Mouse (Mus musculus): ENCODE data around the gene Ppme1. TPM values are rescaled to one million over a fixed set of nuclear protein-coding genes. Genes with fewer than 3 reads are reported as not detected.

Ppme1 gene
- polyA plus RNA-seq, 1 experiment from 2014 or later, result 53.3 TPM

- Histone ChIP-seq H3K27me3 (replicated peaks; ENCODE audit: control insufficient read depth, insufficient read depth, low read length) (no peaks in the 10 kb centered on the region), H3K4me3 (ENCODE audit: low read depth, low read length) (no peak overlapping the region), H3K9ac (ENCODE audit: low read depth, low read length) (no peak overlapping the region), H3K36me3 (ENCODE audit: control insufficient read depth, insufficient read depth, low read length) (peaks cover 43% of the 10 kb centered on the region), H3K9me3 (ENCODE audit: control insufficient read depth, low read length) (no peaks in the 10 kb centered on the region), H3K4me1 (ENCODE audit: control insufficient read depth, insufficient read depth, low read length) (no peaks in the 10 kb centered on the region), H3K27ac (replicated peaks; ENCODE audit: low read depth, low read length) (no peak overlapping the region), H3K4me2 (ENCODE audit: low read depth, low read length) (no peak overlapping the region)
- DNase-seq (ENCODE audit: low spot score) (no peak), ATAC-seq (ENCODE audit: low read depth) (no peak)
- WGBS, result 95% methylated on average over 2 of the region's 2 CpGs
Observed at GRCm38 (mm10) chr7:100388174-100388573, 16.1 kb upstream of the Ppme1 start.

GRCm38 (mm10) chr7:100383207-100383606 lies 11.1 kb upstream of the Ppme1 start:
- H3K4me3 ChIP-seq (ENCODE audit: low read depth, low read length), result no peak overlapping the region
- no peaks in the 10 kb centered on the region for H3K4me1 ChIP-seq (ENCODE audit: control insufficient read depth, insufficient read depth, low read length)
- ATAC-seq (ENCODE audit: low read depth) (no peak), DNase-seq (ENCODE audit: low spot score) (no peak)
- no peaks in the 10 kb centered on the region for H3K27me3 ChIP-seq (replicated peaks; ENCODE audit: control insufficient read depth, insufficient read depth, low read length)
- no peaks in the 10 kb centered on the region for H3K9me3 ChIP-seq (ENCODE audit: control insufficient read depth, low read length)
- H3K36me3 ChIP-seq (ENCODE audit: control insufficient read depth, insufficient read depth, low read length), result peaks cover 37% of the 10 kb centered on the region
- WGBS, result 68% methylated on average over 2 of the region's 2 CpGs
- no peak overlapping the region for H3K27ac ChIP-seq (replicated peaks; ENCODE audit: low read depth, low read length)
- H3K4me2 ChIP-seq (ENCODE audit: low read depth, low read length), result no peak overlapping the region
- H3K9ac ChIP-seq (ENCODE audit: low read depth, low read length), result no peak overlapping the region

- Histone ChIP-seq H3K4me1 (ENCODE audit: control insufficient read depth, insufficient read depth, low read length) (no peaks in the 10 kb centered on the region), H3K9me3 (ENCODE audit: control insufficient read depth, low read length) (no peaks in the 10 kb centered on the region), H3K4me2 (ENCODE audit: low read depth, low read length) (no peak overlapping the region), H3K36me3 (ENCODE audit: control insufficient read depth, insufficient read depth, low read length) (peaks cover 48% of the 10 kb centered on the region), H3K27me3 (replicated peaks; ENCODE audit: control insufficient read depth, insufficient read depth, low read length) (no peaks in the 10 kb centered on the region), H3K27ac (replicated peaks; ENCODE audit: low read depth, low read length) (no peak overlapping the region), H3K4me3 (ENCODE audit: low read depth, low read length) (no peak overlapping the region), H3K9ac (ENCODE audit: low read depth, low read length) (no peak overlapping the region)
- DNase-seq (ENCODE audit: low spot score) (no peak), ATAC-seq (ENCODE audit: low read depth) (no peak)
Observed at GRCm38 (mm10) chr7:100381161-100381560, 9.1 kb upstream of the Ppme1 start.

- H3K27me3 ChIP-seq (replicated peaks; ENCODE audit: control insufficient read depth, insufficient read depth, low read length), result no peaks in the 10 kb centered on the region
- DNase-seq (ENCODE audit: low spot score) (no peak), ATAC-seq (ENCODE audit: low read depth) (no peak)
- no peak overlapping the region for H3K4me3 ChIP-seq (ENCODE audit: low read depth, low read length)
- H3K9me3 ChIP-seq (ENCODE audit: control insufficient read depth, low read length), result no peaks in the 10 kb centered on the region
- H3K9ac ChIP-seq (ENCODE audit: low read depth, low read length), result no peak overlapping the region
- H3K27ac ChIP-seq (replicated peaks; ENCODE audit: low read depth, low read length), result no peak overlapping the region
- H3K4me2 ChIP-seq (ENCODE audit: low read depth, low read length), result no peak overlapping the region
- peaks cover 66% of the 10 kb centered on the region for H3K36me3 ChIP-seq (ENCODE audit: control insufficient read depth, insufficient read depth, low read length)
- H3K4me1 ChIP-seq (ENCODE audit: control insufficient read depth, insufficient read depth, low read length), result no peaks in the 10 kb centered on the region
- WGBS, result 85% methylated on average over 2 of the region's 2 CpGs
Observed at GRCm38 (mm10) chr7:100378257-100378656, 6.2 kb upstream of the Ppme1 start.

GRCm38 (mm10) chr7:100372452-100372980 lies 409 bp upstream of the Ppme1 start:
- Histone ChIP-seq H3K27ac (replicated peaks; ENCODE audit: low read depth, low read length) (peak overlapping the region; percentile 91), H3K9ac (ENCODE audit: low read depth, low read length) (peak overlapping the region; percentile 69), H3K9me3 (ENCODE audit: control insufficient read depth, low read length) (no peaks in the 10 kb centered on the region), H3K4me2 (ENCODE audit: low read depth, low read length) (peak overlapping the region; percentile 62), H3K4me3 (ENCODE audit: low read depth, low read length) (peak overlapping the region; percentile 67), H3K4me1 (ENCODE audit: control insufficient read depth, insufficient read depth, low read length) (peaks cover 16% of the 10 kb centered on the region), H3K27me3 (replicated peaks; ENCODE audit: control insufficient read depth, insufficient read depth, low read length) (no peaks in the 10 kb centered on the region), H3K36me3 (ENCODE audit: control insufficient read depth, insufficient read depth, low read length) (peaks cover 29% of the 10 kb centered on the region)
- ATAC-seq (ENCODE audit: low read depth) (no peak), DNase-seq (ENCODE audit: low spot score) (peak; percentile 19)
- WGBS, result 6% methylated on average over 17 of the region's 17 CpGs

- 34% methylated on average over 6 of the region's 6 CpGs for WGBS
- Histone ChIP-seq H3K27me3 (replicated peaks; ENCODE audit: control insufficient read depth, insufficient read depth, low read length) (no peaks in the 10 kb centered on the region), H3K27ac (replicated peaks; ENCODE audit: low read depth, low read length) (no peak overlapping the region), H3K9me3 (ENCODE audit: control insufficient read depth, low read length) (no peaks in the 10 kb centered on the region), H3K4me3 (ENCODE audit: low read depth, low read length) (no peak overlapping the region), H3K9ac (ENCODE audit: low read depth, low read length) (no peak overlapping the region), H3K4me2 (ENCODE audit: low read depth, low read length) (no peak overlapping the region), H3K36me3 (ENCODE audit: control insufficient read depth, insufficient read depth, low read length) (0 out of 2 replicates have a peak, but pooled peaks cover 3% of the 10 kb centered on the region), H3K4me1 (ENCODE audit: control insufficient read depth, insufficient read depth, low read length) (0 out of 2 replicates have a peak, but pooled peaks cover 6% of the 10 kb centered on the region)
- no peak for DNase-seq (ENCODE audit: low spot score)
- ATAC-seq (ENCODE audit: low read depth), result no peak
Observed at GRCm38 (mm10) chr7:100364888-100365287, 7.2 kb downstream of the Ppme1 start.

GRCm38 (mm10) chr7:100363162-100363561 lies 8.9 kb downstream of the Ppme1 start:
- H3K36me3 ChIP-seq (ENCODE audit: control insufficient read depth, insufficient read depth, low read length), result no peaks in the 10 kb centered on the region
- no peak for DNase-seq (ENCODE audit: low spot score)
- H3K9me3 ChIP-seq (ENCODE audit: control insufficient read depth, low read length), result no peaks in the 10 kb centered on the region
- no peak overlapping the region for H3K4me3 ChIP-seq (ENCODE audit: low read depth, low read length)
- H3K9ac ChIP-seq (ENCODE audit: low read depth, low read length), result no peak overlapping the region
- H3K27me3 ChIP-seq (replicated peaks; ENCODE audit: control insufficient read depth, insufficient read depth, low read length), result no peaks in the 10 kb centered on the region
- no peak for ATAC-seq (ENCODE audit: low read depth)
- 83% methylated on average over 2 of the region's 2 CpGs for WGBS
- no peak overlapping the region for H3K27ac ChIP-seq (replicated peaks; ENCODE audit: low read depth, low read length)
- H3K4me2 ChIP-seq (ENCODE audit: low read depth, low read length), result no peak overlapping the region
- H3K4me1 ChIP-seq (ENCODE audit: control insufficient read depth, insufficient read depth, low read length), result 0 out of 2 replicates have a peak, but pooled peaks cover 5% of the 10 kb centered on the region

GRCm38 (mm10) chr7:100357856-100358255 lies 14.3 kb downstream of the Ppme1 start:
- peaks cover 9% of the 10 kb centered on the region; the same call in 1 of the 2 replicates for H3K36me3 ChIP-seq (ENCODE audit: control insufficient read depth, insufficient read depth, low read length)
- no peak for ATAC-seq (ENCODE audit: low read depth)
- no peak for DNase-seq (ENCODE audit: low spot score)

GRCm38 (mm10) chr7:100356768-100357167 lies 15.3 kb downstream of the Ppme1 start:
- H3K9ac ChIP-seq (ENCODE audit: low read depth, low read length), result no peak overlapping the region
- no peaks in the 10 kb centered on the region for H3K27me3 ChIP-seq (replicated peaks; ENCODE audit: control insufficient read depth, insufficient read depth, low read length)
- H3K4me3 ChIP-seq (ENCODE audit: low read depth, low read length), result no peak overlapping the region
- H3K4me2 ChIP-seq (ENCODE audit: low read depth, low read length), result no peak overlapping the region
- ATAC-seq (ENCODE audit: low read depth) (no peak), DNase-seq (ENCODE audit: low spot score) (no peak)
- WGBS, result 87% methylated on average over 1 of the region's 1 CpGs
- H3K27ac ChIP-seq (replicated peaks; ENCODE audit: low read depth, low read length), result no peak overlapping the region
- no peaks in the 10 kb centered on the region for H3K4me1 ChIP-seq (ENCODE audit: control insufficient read depth, insufficient read depth, low read length)
- H3K36me3 ChIP-seq (ENCODE audit: control insufficient read depth, insufficient read depth, low read length), result peaks cover 12% of the 10 kb centered on the region; the same call in 1 of the 2 replicates
- no peaks in the 10 kb centered on the region for H3K9me3 ChIP-seq (ENCODE audit: control insufficient read depth, low read length)

More at GRCm38 (mm10) chr7:100357856-100358255, 14.3 kb downstream of the Ppme1 start:
- H3K9me3 ChIP-seq (ENCODE audit: control insufficient read depth, low read length), result no peaks in the 10 kb centered on the region
- H3K4me3 ChIP-seq (ENCODE audit: low read depth, low read length), result no peak overlapping the region
- H3K27me3 ChIP-seq (replicated peaks; ENCODE audit: control insufficient read depth, insufficient read depth, low read length), result no peaks in the 10 kb centered on the region
- no peak overlapping the region for H3K4me2 ChIP-seq (ENCODE audit: low read depth, low read length)
- no peaks in the 10 kb centered on the region for H3K4me1 ChIP-seq (ENCODE audit: control insufficient read depth, insufficient read depth, low read length)
- no peak overlapping the region for H3K27ac ChIP-seq (replicated peaks; ENCODE audit: low read depth, low read length)
- no peak overlapping the region for H3K9ac ChIP-seq (ENCODE audit: low read depth, low read length)

Measured in embryonic facial prominence, embryonic 14.5 days (tissue).